Mouse (Mus musculus) heart, adult 2 months (tissue): ENCODE data around the gene Ccr5.

Source experiments
- CTCF ChIP-seq: fragments of 200-600 bp; IDR thresholded peaks from 2 replicates; pipeline ENCODE4 v1.8.1; 2022; ENCODE audit warnings: antibody characterized with exemption, mild to moderate bottlenecking, moderate library complexity
- EP300 ChIP-seq: fragments of 200-500 bp; IDR thresholded peaks from 2 replicates; pipeline ENCODE4 v1.6.1; 2011; ENCODE audit warnings: low read depth, low read length, control low read depth; ENCODE audit not compliant: insufficient read depth
- POLR2A ChIP-seq: fragments of 200-500 bp; IDR thresholded peaks from 2 replicates; pipeline ENCODE4 v1.6.1; 2011; ENCODE audit warnings: mild to moderate bottlenecking, low read depth, low read length, control low read depth; ENCODE audit not compliant: insufficient read depth

DNA sequence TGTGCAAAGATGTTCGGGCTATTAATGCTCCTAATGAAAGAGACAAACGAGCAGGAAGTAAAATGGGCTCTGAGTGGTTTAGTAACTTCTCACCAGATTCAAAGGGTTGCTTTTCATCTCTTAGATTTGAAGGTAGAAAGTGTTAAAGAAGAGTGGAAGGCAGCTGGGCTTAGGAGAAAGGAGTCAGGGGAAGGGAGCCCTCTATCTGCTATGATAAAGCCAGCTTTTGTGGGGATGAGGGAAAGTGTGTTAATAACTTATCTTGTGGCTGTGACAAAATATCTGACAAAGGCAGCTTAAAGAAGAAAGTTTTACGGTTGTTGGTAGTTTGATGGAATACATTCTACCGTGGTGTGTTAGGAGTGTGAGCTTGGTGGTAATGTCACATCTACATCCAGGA lies 6.1 kb downstream of the Ccr5 start:
- TF ChIP-seq CTCF: no peak
- no peak for TF ChIP-seq POLR2A
- no peak for TF ChIP-seq EP300
